9 mouse cellular contexts compared by ENCODE assay signal in genomic region chr9:56891517-56892011, GRCm38 (mm10). TPM values are rescaled to one million over a fixed set of nuclear protein-coding genes. Genes with fewer than 3 reads are reported as not detected.
DNase-seq lines count a peak whose midpoint lies in the region; ATAC-seq and TF ChIP-seq lines count a peak whose summit lies in the region.
"Had no signal": no experiment of that assay in that cellular context is flagged by ENCODE, and none has a peak within 500 bp of the region (broad histone marks: within the 10 kb centered on the region; RNA-seq: fewer than 3 reads in every experiment).

No protein-coding gene starts in this region.

- H3K27me3 ChIP-seq in G1E (ENCODE audit: insufficient read depth, low read length): peaks cover 55% of the 10 kb centered on the region
- no peaks in the 10 kb centered on the region for H3K27me3 ChIP-seq in forebrain, embryonic 16.5 days (replicated peaks; ENCODE audit: control insufficient read depth, insufficient read depth, low read length)
- H3K27me3 ChIP-seq in hindbrain, embryonic 10.5 days (ENCODE audit: insufficient read depth, poor library complexity, severe bottlenecking): peaks cover 28% of the 10 kb centered on the region
- no peaks in the 10 kb centered on the region; the same call in 1 of the 2 replicates for H3K27me3 ChIP-seq in lung, embryonic 15.5 days

- DNase-seq in G1E (ENCODE audit: low spot score): peak; percentile 75
- DNase-seq in hindbrain, embryonic 10.5 days (ENCODE audit: low spot score): peak; percentile 75
- DNase-seq in layer of hippocampus, adult 9-10 months (ENCODE audit: low spot score): peak; percentile 74
- peak; percentile 64 for DNase-seq in ovary, postnatal 36 days (ENCODE audit: low spot score)
- peak; percentile 62 for DNase-seq in yolk sac, embryonic 10.5 days (ENCODE audit: low spot score)

- H3K9ac ChIP-seq in forebrain, embryonic 16.5 days (replicated peaks; ENCODE audit: low read depth, low read length): no peak overlapping the region; the same call in 1 of the 2 replicates
- H3K9ac ChIP-seq in lung, embryonic 15.5 days: no peak overlapping the region

- no peak overlapping the region for H3K4me3 ChIP-seq in G1E (ENCODE audit: low read depth, low read length)
- H3K4me3 ChIP-seq in forebrain, embryonic 16.5 days (replicated peaks; ENCODE audit: low read length): no peak overlapping the region
- peak overlapping the region; percentile 30 for H3K4me3 ChIP-seq in hindbrain, embryonic 10.5 days
- H3K4me3 ChIP-seq in lung, embryonic 15.5 days: no peak overlapping the region

- peaks cover 21% of the 10 kb centered on the region for H3K4me1 ChIP-seq in G1E (ENCODE audit: insufficient read depth, low read depth, low read length)
- H3K4me1 ChIP-seq in forebrain, embryonic 16.5 days (replicated peaks; ENCODE audit: control insufficient read depth, insufficient read depth, low read length): peaks cover 7% of the 10 kb centered on the region
- H3K4me1 ChIP-seq in hindbrain, embryonic 10.5 days (replicated peaks): peaks cover 30% of the 10 kb centered on the region
- peaks cover 21% of the 10 kb centered on the region for H3K4me1 ChIP-seq in lung, embryonic 15.5 days

- TF ChIP-seq CTCF in G1E (IDR thresholded peaks at IDR 0.05; ENCODE audit: low read depth, low read length): peak; percentile 65

- H3K36me3 ChIP-seq in G1E (replicated peaks): no peaks in the 10 kb centered on the region
- H3K36me3 ChIP-seq in forebrain, embryonic 16.5 days (ENCODE audit: control insufficient read depth, insufficient read depth): no peaks in the 10 kb centered on the region
- no peaks in the 10 kb centered on the region for H3K36me3 ChIP-seq in hindbrain, embryonic 10.5 days
- H3K36me3 ChIP-seq in lung, embryonic 15.5 days: peaks cover 4% of the 10 kb centered on the region; the same call in 1 of the 2 replicates

- H3K4me2 ChIP-seq in forebrain, embryonic 16.5 days (ENCODE audit: low read length): peak overlapping the region; percentile 35; the same call in 1 of the 2 replicates
- peak overlapping the region; percentile 43 for H3K4me2 ChIP-seq in lung, embryonic 15.5 days

- no peaks in the 10 kb centered on the region for H3K9me3 ChIP-seq in G1E (replicated peaks)
- no peaks in the 10 kb centered on the region for H3K9me3 ChIP-seq in forebrain, embryonic 16.5 days (ENCODE audit: control insufficient read depth, low read length)
- no peaks in the 10 kb centered on the region for H3K9me3 ChIP-seq in hindbrain, embryonic 10.5 days
- H3K9me3 ChIP-seq in lung, embryonic 15.5 days: no peaks in the 10 kb centered on the region

- no peak overlapping the region for H3K27ac ChIP-seq in forebrain, embryonic 16.5 days (ENCODE audit: low read length)
- peak overlapping the region; percentile 54 for H3K27ac ChIP-seq in hindbrain, embryonic 10.5 days
- H3K27ac ChIP-seq in lung, embryonic 15.5 days: no peak overlapping the region
- H3K27ac ChIP-seq: macrophage had no signal

- 30% methylated on average over 12 of the region's 12 CpGs for WGBS in forebrain, embryonic 16.5 days
- WGBS in hindbrain, embryonic 10.5 days: 32% methylated on average over 12 of the region's 12 CpGs
- WGBS in lung, embryonic 15.5 days: 26% methylated on average over 12 of the region's 12 CpGs

- ATAC-seq in G1E (ENCODE audit: extremely low read depth, insufficient number of reproducible peaks, low FRiP score, poor library complexity, severe bottlenecking): no peak
- ATAC-seq in cerebellum, adult (ENCODE audit: insufficient number of reproducible peaks, low FRiP score, low TSS enrichment): peak; percentile 11; the same call in 1 of the 2 replicates
- ATAC-seq in forebrain, embryonic 16.5 days: peak; percentile 49
- ATAC-seq in lung, embryonic 15.5 days (ENCODE audit: borderline replicate concordance, extremely low read depth, low FRiP score, low TSS enrichment): no peak

RNA-seq across cellular contexts. Expression of gene Cspg4, which starts 26.7 kb away (rescaled TPM):
- total RNA-seq in G1E (2014; fragmentation: Nextera tagmentation) (not detected in 2 replicates), G1E (2017) (0.12 and 0.16 TPM in 2 replicates)
- polyA plus RNA-seq in G1E (2012): not detected in 2 replicates
- 7.2 and 8.0 TPM in 2 replicates for polyA plus RNA-seq in forebrain, embryonic 16.5 days (2015; fragmentation: Nextera tagmentation; extraction: Ambion mirVana)
- 1.9 and 2.0 TPM in 2 replicates for polyA plus RNA-seq in hindbrain, embryonic 10.5 days (2016; fragmentation: Nextera tagmentation; extraction: Ambion mirVana)
- polyA plus RNA-seq in lung, embryonic 15.5 days (2015; fragmentation: Nextera tagmentation; extraction: Ambion mirVana): 17.8 and 21.1 TPM in 2 replicates
- polyA plus RNA-seq: macrophage had no signal

RNA-seq across cellular contexts. Expression of gene Odf3l1, which starts 27.1 kb away (rescaled TPM):
- total RNA-seq in G1E (2014; fragmentation: Nextera tagmentation) (not detected in 2 replicates), G1E (2017) (not detected in 2 replicates)
- not detected in 2 replicates for polyA plus RNA-seq in G1E (2012)
- polyA plus RNA-seq in forebrain, embryonic 16.5 days (2015; fragmentation: Nextera tagmentation; extraction: Ambion mirVana): not detected in 2 replicates
- polyA plus RNA-seq in hindbrain, embryonic 10.5 days (2016; fragmentation: Nextera tagmentation; extraction: Ambion mirVana): 0.14 TPM in 1 of 2 replicates, not detected in the other
- 0.60 and 0.72 TPM in 2 replicates for polyA plus RNA-seq in lung, embryonic 15.5 days (2015; fragmentation: Nextera tagmentation; extraction: Ambion mirVana)
- polyA plus RNA-seq: macrophage had no signal

RNA-seq across cellular contexts. Expression of gene Snx33, which starts 36.6 kb away (rescaled TPM):
- total RNA-seq in G1E (2014; fragmentation: Nextera tagmentation): 5.8 and 6.9 TPM in 2 replicates
- 6.5 and 7.4 TPM in 2 replicates for total RNA-seq in G1E (2017)
- 0.96 and 1.2 TPM in 2 replicates for polyA plus RNA-seq in G1E (2012)
- 2.2 and 3.1 TPM in 2 replicates for polyA plus RNA-seq in forebrain, embryonic 16.5 days (2015; fragmentation: Nextera tagmentation; extraction: Ambion mirVana)
- polyA plus RNA-seq in hindbrain, embryonic 10.5 days (2016; fragmentation: Nextera tagmentation; extraction: Ambion mirVana): 6.7 and 9.2 TPM in 2 replicates
- polyA plus RNA-seq in lung, embryonic 15.5 days (2015; fragmentation: Nextera tagmentation; extraction: Ambion mirVana): 10.8 and 11.4 TPM in 2 replicates

RNA-seq across cellular contexts. Expression of gene Imp3, which starts 45.7 kb away (rescaled TPM):
- total RNA-seq in G1E (2014; fragmentation: Nextera tagmentation): 42.1 and 49.6 TPM in 2 replicates
- total RNA-seq in G1E (2017): 67.1 and 72.5 TPM in 2 replicates
- 61.8 and 68.6 TPM in 2 replicates for polyA plus RNA-seq in G1E (2012)
- 79.4 and 81.1 TPM in 2 replicates for polyA plus RNA-seq in forebrain, embryonic 16.5 days (2015; fragmentation: Nextera tagmentation; extraction: Ambion mirVana)
- polyA plus RNA-seq in hindbrain, embryonic 10.5 days (2016; fragmentation: Nextera tagmentation; extraction: Ambion mirVana): 66.8 and 67.9 TPM in 2 replicates
- polyA plus RNA-seq in lung, embryonic 15.5 days (2015; fragmentation: Nextera tagmentation; extraction: Ambion mirVana): 78.0 and 82.1 TPM in 2 replicates

RNA-seq across cellular contexts. Expression of gene Snupn, which starts 59.1 kb away (rescaled TPM):
- 18.2 and 19.2 TPM in 2 replicates for total RNA-seq in G1E (2014; fragmentation: Nextera tagmentation)
- total RNA-seq in G1E (2017): 18.7 and 21.3 TPM in 2 replicates
- polyA plus RNA-seq in G1E (2012): 1.7 and 2.4 TPM in 2 replicates
- 34.0 and 35.3 TPM in 2 replicates for polyA plus RNA-seq in forebrain, embryonic 16.5 days (2015; fragmentation: Nextera tagmentation; extraction: Ambion mirVana)
- 28.4 and 28.6 TPM in 2 replicates for polyA plus RNA-seq in hindbrain, embryonic 10.5 days (2016; fragmentation: Nextera tagmentation; extraction: Ambion mirVana)
- polyA plus RNA-seq in lung, embryonic 15.5 days (2015; fragmentation: Nextera tagmentation; extraction: Ambion mirVana): 23.2 and 24.6 TPM in 2 replicates

Comparison
In these comparisons a context has a peak if more than half of its experiments do, and no peak if none do; other contexts are left out.
1. ATAC-seq: peak in cerebellum, adult (single experiment) and forebrain, embryonic 16.5 days (single experiment); none in G1E (single experiment) and lung, embryonic 15.5 days (single experiment).
2. Peak in every context shown above with its lines, with median percentiles within 50 percentile points of each other: DNase-seq.